Mouse (Mus musculus): ENCODE results near the gene Lingo3. TPM values are rescaled to one million over a fixed set of nuclear protein-coding genes. Genes with fewer than 3 reads are reported as not detected.

The Lingo3 gene
- polyA plus RNA-seq, 1 experiment from 2014 or later: 1.7 TPM

DNA sequence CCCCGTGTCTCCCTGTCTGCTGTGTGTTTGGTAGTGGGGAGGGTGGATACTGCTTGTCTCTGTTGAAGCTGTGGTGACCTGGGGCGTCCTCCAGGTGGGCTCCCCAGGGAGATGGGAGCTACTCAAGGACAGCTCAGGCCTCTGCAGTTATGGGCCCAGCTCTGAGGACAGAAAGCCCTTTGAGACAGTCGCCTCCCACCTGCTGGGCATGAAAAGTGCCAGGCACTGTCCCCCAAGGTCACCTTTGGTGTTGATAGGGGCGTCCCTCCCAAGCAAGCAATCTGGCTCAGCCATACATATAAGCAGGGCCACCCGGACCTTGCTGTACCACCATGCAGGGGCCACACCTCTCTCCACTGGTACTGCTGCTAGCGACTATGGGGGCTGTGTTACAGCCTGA is 38.9 kb downstream of the Lingo3 start, which contains the start of gene Amh:
Amh (plus strand) TSS at position 328 of the 400 bp plus-strand sequence.
- H3K9ac ChIP-seq: peak within 1 kb of the TSS; percentile 13; the same call in 1 of the 2 replicates
- no peak for ATAC-seq (ENCODE audit: low FRiP score)
- H3K4me2 ChIP-seq: no peak within 1 kb of the TSS
- H3K27me3 ChIP-seq: peaks cover 43% of the 10 kb centered on the region
- H3K27ac ChIP-seq: no peak within 1 kb of the TSS
- H3K36me3 ChIP-seq (replicated peaks): peaks cover 61% of the 10 kb centered on the region
- no peak within 1 kb of the TSS for H3K4me3 ChIP-seq (replicated peaks)
- 67% methylated on average over 6 of the region's 6 CpGs for WGBS
- H3K4me1 ChIP-seq: peaks cover 50% of the 10 kb centered on the region
- H3K9me3 ChIP-seq: no peaks in the 10 kb centered on the region

DNA sequence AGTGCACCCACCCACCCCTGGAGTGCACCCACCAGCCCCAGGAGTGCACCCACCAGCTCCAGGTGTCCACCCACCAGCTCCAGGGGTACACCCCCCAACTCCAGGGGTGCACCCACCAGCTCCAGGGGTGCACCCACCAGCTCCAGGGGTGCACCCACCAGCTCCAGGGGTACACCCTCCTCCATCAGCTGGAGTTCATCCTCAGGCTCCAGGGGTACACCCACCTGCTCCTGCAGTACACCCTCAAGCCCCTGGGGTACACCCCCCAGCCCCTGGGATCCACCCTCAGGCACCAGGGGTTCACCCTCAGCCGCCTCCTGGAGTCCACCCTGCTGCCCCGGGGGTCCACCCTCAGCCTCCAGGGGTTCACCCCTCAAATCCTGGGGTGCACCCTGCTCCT is 39.5 kb downstream of the Lingo3 start:
- Histone ChIP-seq H3K4me2 (no peak overlapping the region), H3K4me1 (peaks cover 54% of the 10 kb centered on the region), H3K9ac (no peak overlapping the region), H3K4me3 (replicated peaks) (no peak overlapping the region), H3K27me3 (peaks cover 38% of the 10 kb centered on the region), H3K27ac (no peak overlapping the region), H3K9me3 (no peaks in the 10 kb centered on the region), H3K36me3 (replicated peaks) (peaks cover 61% of the 10 kb centered on the region)
- no peak for ATAC-seq (ENCODE audit: low FRiP score)
- 88% methylated on average over 2 of the region's 2 CpGs for WGBS

DNA sequence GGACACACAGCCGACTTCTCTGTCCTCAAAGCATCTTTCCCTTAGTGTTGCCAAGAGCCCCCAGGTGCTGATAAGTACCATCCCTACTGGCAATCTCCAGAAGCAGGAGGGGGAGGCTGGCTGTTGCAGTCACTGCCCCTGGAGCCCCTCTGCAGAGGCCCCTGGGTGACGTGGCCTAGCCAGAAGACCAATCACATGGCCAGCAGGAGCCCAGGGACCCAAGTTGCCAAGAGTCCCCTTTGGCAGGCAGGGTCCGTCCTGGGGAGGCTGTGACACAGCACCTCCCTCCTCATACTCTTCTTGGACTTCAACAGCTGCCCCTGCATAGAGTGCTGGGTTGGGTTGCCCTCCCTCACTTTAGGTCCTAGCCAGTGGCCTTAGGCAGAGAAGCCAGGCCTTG is 40.8 kb downstream of the Lingo3 start:
- peaks cover 43% of the 10 kb centered on the region for H3K4me1 ChIP-seq
- no peaks in the 10 kb centered on the region for H3K9me3 ChIP-seq
- no peak overlapping the region for H3K9ac ChIP-seq
- 89% methylated on average over 3 of the region's 3 CpGs for WGBS
- H3K4me2 ChIP-seq: no peak overlapping the region
- peaks cover 24% of the 10 kb centered on the region for H3K27me3 ChIP-seq
- no peak for ATAC-seq (ENCODE audit: low FRiP score)
- H3K36me3 ChIP-seq (replicated peaks): peaks cover 61% of the 10 kb centered on the region
- no peak overlapping the region for H3K4me3 ChIP-seq (replicated peaks)
- no peak overlapping the region for H3K27ac ChIP-seq

DNA sequence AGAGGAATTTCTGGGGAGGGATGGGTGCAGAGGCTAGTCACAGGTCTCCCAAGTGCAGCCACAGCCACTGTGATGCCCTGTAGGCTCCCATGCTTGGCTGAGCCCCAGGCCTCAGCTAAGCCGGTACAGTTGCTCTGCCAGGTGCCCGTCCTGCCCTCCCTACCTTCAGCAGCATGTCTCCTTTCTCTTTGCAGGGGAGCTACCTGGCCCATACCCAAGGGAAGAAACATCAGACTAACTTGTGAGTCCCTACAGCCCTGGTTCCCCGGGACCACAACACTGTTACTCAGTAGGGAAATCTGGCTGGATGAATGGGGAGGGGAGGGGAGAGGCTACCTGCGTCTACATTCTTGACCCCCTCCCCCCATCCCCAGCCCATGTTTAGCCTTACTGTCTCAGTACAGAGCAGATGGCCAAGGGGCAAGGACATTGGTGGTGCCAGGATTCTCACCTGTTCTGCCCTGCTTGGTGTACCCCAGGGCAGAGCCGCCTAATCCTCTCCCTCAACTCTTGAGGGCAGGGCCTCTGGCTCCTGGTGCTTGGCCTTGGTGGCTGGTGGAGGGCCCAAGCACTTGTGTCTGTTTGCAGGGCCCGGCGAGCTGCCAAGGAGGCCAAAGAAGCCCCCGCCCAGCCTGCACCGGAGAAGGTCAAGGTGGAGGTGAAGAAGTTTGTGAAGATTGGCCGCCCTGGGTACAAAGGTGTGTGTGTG is 41.5 kb downstream of the Lingo3 start:
- peaks cover 61% of the 10 kb centered on the region for H3K36me3 ChIP-seq (replicated peaks)
- H3K9ac ChIP-seq: no peak overlapping the region
- H3K4me2 ChIP-seq: no peak overlapping the region
- no peak for ATAC-seq (ENCODE audit: low FRiP score)
- 92% methylated on average over 10 of the region's 10 CpGs for WGBS
- peaks cover 37% of the 10 kb centered on the region for H3K4me1 ChIP-seq
- H3K27me3 ChIP-seq: peaks cover 18% of the 10 kb centered on the region
- no peaks in the 10 kb centered on the region for H3K9me3 ChIP-seq
- no peak overlapping the region for H3K27ac ChIP-seq
- H3K4me3 ChIP-seq (replicated peaks): no peak overlapping the region

DNA sequence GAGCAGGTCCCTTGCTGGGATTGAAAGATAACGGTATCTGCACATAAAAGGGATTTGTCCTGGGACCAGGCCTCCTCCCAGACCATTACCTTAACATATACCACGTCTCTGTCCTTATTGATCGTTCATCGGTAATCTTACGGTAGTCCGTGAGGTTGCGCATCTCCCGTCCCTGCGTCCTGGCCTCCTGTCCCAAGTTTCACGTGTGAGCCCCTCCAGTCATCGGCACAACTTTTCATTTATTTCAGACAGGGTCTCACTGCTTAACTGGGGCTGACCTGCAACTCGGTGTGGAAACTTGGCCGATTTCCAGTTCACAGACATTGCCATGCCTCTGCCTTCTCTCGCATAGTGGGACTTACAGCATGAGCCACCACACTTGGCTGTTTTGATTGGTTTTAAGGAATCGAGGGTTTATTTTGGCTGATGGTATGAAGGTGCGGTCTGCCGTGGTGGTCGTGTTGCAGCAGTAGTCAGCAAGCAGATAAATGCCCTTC is 44.7 kb downstream of the Lingo3 start:
- peak overlapping the region; percentile 98 for H3K9ac ChIP-seq
- peaks cover 66% of the 10 kb centered on the region for H3K36me3 ChIP-seq (replicated peaks)
- H3K4me3 ChIP-seq (replicated peaks): peak overlapping the region; percentile 96
- peak overlapping the region; percentile 89 for H3K4me2 ChIP-seq
- ATAC-seq (ENCODE audit: low FRiP score): no peak
- WGBS: 2% methylated on average over 18 of the region's 18 CpGs
- no peaks in the 10 kb centered on the region for H3K27me3 ChIP-seq
- no peaks in the 10 kb centered on the region for H3K9me3 ChIP-seq
- H3K4me1 ChIP-seq: peaks cover 33% of the 10 kb centered on the region
- H3K27ac ChIP-seq: peak overlapping the region; percentile 97

DNA sequence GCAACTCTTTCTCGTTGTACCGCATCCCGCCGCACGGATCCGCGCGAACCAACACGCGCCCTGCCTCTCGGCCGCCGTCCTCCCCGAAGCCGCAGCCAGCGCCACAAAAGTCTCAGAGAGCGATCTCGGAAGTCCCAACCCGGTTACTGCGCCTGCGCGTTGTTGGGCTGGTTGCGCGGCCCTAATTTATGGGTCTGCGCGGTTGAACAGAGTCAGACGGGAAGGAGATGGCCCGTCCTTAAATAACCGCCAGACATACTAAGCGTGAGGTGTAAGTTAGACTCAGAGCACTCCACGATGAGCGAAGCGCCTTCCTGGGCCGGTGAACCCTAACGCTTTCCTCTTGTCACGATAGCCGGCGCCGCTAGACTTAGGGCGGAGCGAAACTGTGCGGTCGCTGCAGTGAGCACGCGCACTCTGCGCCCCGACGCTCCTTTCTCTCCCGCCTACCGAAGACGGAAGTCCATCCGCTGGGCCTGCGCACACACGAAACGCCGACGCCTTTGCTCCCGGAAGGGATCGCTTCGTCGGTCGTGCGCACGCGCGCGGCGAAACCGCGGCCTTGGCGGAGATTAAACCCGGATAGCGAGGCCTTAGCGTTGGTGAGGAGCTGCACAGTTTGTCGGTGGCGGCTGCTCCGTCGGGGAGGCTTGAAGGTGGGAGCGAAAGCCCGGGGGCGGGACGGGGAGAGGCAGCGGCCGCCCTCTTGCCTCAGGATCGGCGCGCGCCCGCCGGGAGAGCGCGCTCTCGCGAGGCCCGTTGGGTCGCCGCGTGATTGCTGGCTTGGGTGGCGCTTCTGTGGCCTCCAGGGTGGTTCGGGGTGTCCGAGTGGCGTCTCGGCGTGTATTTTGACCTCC is 45.5 kb downstream of the Lingo3 start, which contains the start of the genes Sf3a2 and Plekhj1:
Sf3a2 (plus strand) TSS at position 49 of the 857 bp plus-strand sequence.
Plekhj1 (minus strand) TSS at position 477 of the 857 bp plus-strand sequence.
- WGBS: under 1% methylated on average over 104 of the region's 104 CpGs
- Histone ChIP-seq H3K4me1 (peaks cover 33% of the 10 kb centered on the region), H3K4me3 (replicated peaks) (peak within 1 kb of the TSS; percentile 96), H3K9me3 (no peaks in the 10 kb centered on the region), H3K36me3 (replicated peaks) (peaks cover 66% of the 10 kb centered on the region), H3K4me2 (peak within 1 kb of the TSS; percentile 89), H3K27me3 (no peaks in the 10 kb centered on the region), H3K27ac (peak within 1 kb of the TSS; percentile 97), H3K9ac (peak within 1 kb of the TSS; percentile 98)
- peak; percentile 93 for ATAC-seq (ENCODE audit: low FRiP score)

DNA sequence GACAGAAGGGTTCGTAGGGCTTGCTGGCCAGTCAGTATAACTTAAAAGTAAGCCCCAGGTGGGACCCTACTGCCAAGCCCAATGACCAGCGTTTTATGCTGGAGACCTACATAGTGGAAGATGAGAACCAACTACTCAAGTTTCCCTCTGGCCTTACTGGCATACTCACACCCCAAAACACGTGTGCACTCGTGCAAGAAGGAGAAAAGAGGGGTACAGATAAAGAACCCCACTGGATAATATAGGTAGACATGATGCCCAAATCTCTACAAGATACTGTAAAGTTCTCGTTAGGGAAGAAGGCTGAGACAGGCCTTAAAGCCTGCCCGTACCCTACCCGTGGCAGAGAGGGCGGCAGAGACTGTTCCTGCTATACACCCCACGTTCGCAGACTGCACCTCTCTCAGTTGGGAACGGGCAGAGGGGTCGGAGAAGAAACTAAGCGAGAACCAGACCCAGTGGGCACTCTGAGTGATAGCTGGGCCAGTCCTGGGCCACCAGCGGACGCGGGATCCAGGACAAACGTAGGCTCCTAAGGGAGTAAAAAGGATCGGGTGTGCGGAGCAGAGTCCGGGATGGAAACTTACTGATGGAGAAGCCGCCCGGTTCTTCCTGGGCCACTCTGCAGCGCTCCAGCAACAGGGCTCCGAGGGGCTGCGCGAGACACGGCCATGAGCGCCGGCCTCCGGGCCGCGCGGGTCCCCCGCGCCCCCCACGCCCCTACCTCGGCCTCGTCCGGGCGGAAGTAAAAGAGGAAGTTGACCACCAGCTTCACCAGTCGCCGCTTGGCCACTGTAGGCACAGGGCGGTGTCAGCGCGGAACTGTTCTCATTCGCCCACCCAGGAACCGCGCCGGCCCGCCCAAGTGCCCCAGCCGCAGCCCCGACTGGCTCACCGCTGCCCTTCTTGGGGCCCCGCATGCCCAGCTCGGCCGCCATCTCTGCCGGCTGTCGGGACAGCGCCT is 46.4 kb downstream of the Lingo3 start:
- Histone ChIP-seq H3K4me2 (peak overlapping the region; percentile 89), H3K4me3 (replicated peaks) (peak overlapping the region; percentile 96), H3K9ac (peak overlapping the region; percentile 98), H3K27ac (peak overlapping the region; percentile 97), H3K27me3 (no peaks in the 10 kb centered on the region), H3K36me3 (replicated peaks) (peaks cover 66% of the 10 kb centered on the region), H3K9me3 (no peaks in the 10 kb centered on the region), H3K4me1 (peaks cover 33% of the 10 kb centered on the region)
- ATAC-seq (ENCODE audit: low FRiP score): peak; percentile 73
- WGBS: 3% methylated on average over 59 of the region's 59 CpGs

DNA sequence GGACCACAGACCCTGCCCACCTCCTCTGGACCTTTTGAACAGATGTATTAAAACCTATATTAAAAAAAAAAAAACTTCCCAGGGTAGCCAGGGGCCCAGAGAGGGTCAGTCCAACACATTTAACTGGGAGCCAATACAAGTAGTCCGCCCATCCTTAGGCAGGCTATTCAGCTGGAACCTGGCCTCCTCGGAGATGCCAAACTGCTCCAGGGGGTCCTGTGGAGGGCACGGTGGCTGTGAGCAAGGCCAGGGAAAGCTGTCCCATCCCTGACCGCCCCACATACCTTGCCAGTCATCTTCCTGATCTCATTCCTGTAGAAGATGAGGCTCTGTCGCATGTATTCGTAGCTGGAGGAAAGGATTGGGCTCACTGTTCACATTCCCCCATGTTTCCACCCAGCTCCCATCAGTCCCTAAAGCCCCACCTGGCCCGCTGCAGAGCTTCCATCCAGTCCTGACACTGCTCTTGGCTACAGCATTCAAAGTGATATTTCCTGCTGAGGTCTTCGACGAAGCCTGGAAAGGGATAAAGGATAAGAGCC is 47.5 kb downstream of the Lingo3 start:
- H3K4me2 ChIP-seq: peak overlapping the region; percentile 89
- 90% methylated on average over 9 of the region's 9 CpGs for WGBS

DNA sequence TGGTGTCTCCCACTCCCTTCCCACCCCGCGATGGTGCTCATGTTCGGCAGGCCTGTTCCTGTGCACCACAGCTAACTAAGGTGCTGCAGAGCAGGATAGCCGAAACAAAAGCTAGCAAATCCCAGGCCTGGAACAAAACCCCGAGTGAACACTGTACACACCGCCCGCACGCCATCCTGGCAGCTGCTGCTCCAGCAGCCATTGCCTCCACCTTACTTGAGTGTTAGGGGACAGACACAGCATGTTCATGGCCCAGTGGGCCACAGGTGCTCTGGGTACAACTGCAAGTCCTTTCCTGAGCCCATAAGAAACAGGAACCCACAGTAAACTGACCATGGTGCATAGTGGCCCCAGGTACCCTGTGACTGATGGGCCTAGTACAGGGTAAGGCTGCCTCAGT is 49.1 kb downstream of the Lingo3 start:
- peak overlapping the region; percentile 22; the same call in 1 of the 2 replicates for H3K9ac ChIP-seq
- WGBS: 85% methylated on average over 8 of the region's 8 CpGs
- H3K27me3 ChIP-seq: no peaks in the 10 kb centered on the region
- no peak for ATAC-seq (ENCODE audit: low FRiP score)
- H3K4me3 ChIP-seq (replicated peaks): no peak overlapping the region
- peaks cover 66% of the 10 kb centered on the region for H3K36me3 ChIP-seq (replicated peaks)
- H3K27ac ChIP-seq: no peak overlapping the region
- peaks cover 23% of the 10 kb centered on the region for H3K4me1 ChIP-seq
- H3K9me3 ChIP-seq: no peaks in the 10 kb centered on the region
- H3K4me2 ChIP-seq: no peak overlapping the region

More for the DNA sequence above, 47.5 kb downstream of the Lingo3 start:
- ATAC-seq (ENCODE audit: low FRiP score): no peak
- H3K36me3 ChIP-seq (replicated peaks): peaks cover 66% of the 10 kb centered on the region
- no peaks in the 10 kb centered on the region for H3K9me3 ChIP-seq
- H3K4me3 ChIP-seq (replicated peaks): peak overlapping the region; percentile 96
- H3K9ac ChIP-seq: peak overlapping the region; percentile 98; the same call in 1 of the 2 replicates
- H3K27me3 ChIP-seq: no peaks in the 10 kb centered on the region
- H3K27ac ChIP-seq: no peak overlapping the region
- peaks cover 33% of the 10 kb centered on the region for H3K4me1 ChIP-seq

DNA sequence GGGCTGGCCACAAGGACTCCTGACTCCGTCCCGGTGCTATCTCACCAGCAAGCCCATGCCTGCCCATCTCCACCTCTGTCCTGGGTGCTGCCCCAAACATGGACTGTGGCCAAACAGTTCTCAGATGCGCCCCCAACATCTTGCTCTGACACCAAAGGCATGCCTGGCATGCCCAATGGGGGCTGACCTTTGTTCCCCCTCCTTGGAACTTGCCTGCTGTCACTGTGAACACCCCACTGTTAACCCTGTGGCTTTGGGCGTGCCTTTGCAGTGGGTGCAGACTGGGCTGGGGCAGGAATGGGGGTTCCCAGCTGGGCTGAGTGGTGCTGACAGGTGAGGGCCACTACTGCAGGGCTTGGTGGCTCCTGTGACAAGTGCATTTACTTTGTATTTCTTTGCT is 50.0 kb downstream of the Lingo3 start:
- Histone ChIP-seq H3K9ac (no peak overlapping the region), H3K4me1 (peaks cover 16% of the 10 kb centered on the region), H3K27me3 (no peaks in the 10 kb centered on the region), H3K4me3 (replicated peaks) (no peak overlapping the region), H3K9me3 (no peaks in the 10 kb centered on the region), H3K4me2 (no peak overlapping the region), H3K27ac (no peak overlapping the region), H3K36me3 (replicated peaks) (peaks cover 75% of the 10 kb centered on the region)
- WGBS: 94% methylated on average over 4 of the region's 4 CpGs
- no peak for ATAC-seq (ENCODE audit: low FRiP score)

DNA sequence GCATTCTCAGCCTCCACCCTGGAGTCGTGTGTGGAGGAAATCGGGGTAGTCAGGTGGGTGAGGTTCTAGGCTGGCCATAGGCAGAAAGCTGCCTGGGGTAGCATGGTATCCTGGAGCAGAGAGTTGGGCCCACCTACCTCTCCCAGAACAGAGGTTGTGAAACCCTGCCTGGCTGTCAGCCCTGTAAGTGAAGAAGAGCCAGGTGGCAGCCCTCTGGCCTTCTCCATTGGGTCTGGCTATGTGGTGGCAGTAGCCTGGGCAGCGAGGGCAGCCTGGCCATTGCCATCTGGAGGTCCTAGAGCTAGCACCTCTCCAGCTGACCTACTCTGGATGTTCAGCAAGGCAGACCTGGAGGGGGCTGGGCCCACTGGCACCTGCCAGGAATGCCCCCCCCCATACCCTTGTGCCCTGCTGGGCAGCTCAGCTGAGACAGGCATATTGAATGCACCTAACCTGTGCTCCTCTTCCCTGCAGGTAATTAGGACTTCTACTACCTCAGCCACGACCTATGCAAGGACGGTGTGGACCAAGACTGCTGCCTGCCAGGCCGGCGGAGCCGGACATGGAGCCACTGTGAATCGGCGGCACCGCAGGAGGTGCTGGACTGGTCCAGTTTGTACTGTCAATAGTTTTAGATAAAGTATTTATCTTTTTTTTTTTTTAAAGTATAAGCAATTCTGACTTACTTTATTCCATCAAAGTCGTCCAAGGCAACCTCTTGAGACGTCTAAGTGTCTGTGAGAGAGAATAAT is 50.6 kb downstream of the Lingo3 start:
- Histone ChIP-seq H3K4me2 (no peak overlapping the region), H3K4me1 (peaks cover 16% of the 10 kb centered on the region), H3K27ac (no peak overlapping the region; the same call in 1 of the 2 replicates), H3K9me3 (no peaks in the 10 kb centered on the region), H3K36me3 (replicated peaks) (peaks cover 81% of the 10 kb centered on the region), H3K27me3 (no peaks in the 10 kb centered on the region), H3K4me3 (replicated peaks) (no peak overlapping the region), H3K9ac (no peak overlapping the region)
- 92% methylated on average over 13 of the region's 13 CpGs for WGBS
- no peak for ATAC-seq (ENCODE audit: low FRiP score)
